Mouse (Mus musculus): ENCODE results near the gene Hist1h2ba. TPM values are rescaled to one million over a fixed set of nuclear protein-coding genes. Genes with fewer than 3 reads are reported as not detected.

Gene Hist1h2ba
- total and polyA plus RNA-seq, 2 experiments from 2014 or later, result not detected

DNA sequence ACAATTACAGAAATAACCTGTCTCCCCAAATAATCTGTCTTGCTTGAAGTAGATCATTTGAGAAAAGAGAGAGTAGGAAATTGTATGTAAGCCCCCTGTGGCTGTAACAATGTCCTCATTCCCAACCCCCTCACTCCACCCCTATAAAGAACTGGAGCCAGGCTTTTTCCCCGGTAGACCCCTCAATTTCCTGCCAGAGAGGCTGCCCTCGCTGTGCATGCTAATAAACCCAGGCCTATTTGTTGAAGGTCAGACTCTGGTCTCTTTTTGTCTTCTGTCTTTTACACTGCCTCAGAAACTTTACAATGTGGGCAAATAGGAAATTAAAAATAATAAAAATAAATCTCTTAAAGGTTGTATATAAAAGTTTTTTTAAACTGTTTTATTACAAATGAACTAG, 12.3 kb upstream of the Hist1h2ba start:
- Histone ChIP-seq H3K36me3 (ENCODE audit: insufficient read depth) (no peaks in the 10 kb centered on the region), H3K9ac (no peak overlapping the region), H3K27me3 (ENCODE audit: insufficient read depth, low read length) (no peaks in the 10 kb centered on the region), H3K4me1 (ENCODE audit: insufficient read depth) (no peaks in the 10 kb centered on the region), H3K27ac (ENCODE audit: low read depth, low read length) (no peak overlapping the region), H3K9me3 (ENCODE audit: low read length) (no peaks in the 10 kb centered on the region), H3K4me2 (ENCODE audit: low read depth) (no peak overlapping the region), H3K4me3 (ENCODE audit: low read depth, low read length) (no peak overlapping the region)
- ATAC-seq (no peak), DNase-seq (no peak)
- WGBS, result 21% methylated on average over 2 of the region's 2 CpGs
- no peak for TF ChIP-seq CTCF (IDR thresholded peaks at IDR 0.05; ENCODE audit: low read depth)

DNA sequence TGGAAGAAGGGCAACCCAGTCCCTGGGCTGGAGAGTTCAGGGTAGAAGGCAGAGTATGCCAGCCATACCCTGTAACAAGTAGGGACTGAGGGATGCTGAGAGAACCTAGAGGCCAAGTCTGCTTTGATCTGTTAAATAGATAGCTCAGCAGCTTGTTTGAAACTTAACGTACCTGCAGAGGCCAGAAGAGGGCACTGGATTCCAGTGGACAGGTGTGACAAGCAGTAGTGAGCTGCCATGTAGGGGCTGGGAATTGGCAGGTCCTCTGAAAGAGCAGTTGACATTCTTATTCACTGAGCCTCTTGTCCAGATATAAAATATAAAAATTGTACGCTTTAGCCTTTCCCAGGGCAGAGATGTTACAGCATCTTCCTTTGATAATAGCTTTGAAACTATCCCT, 8.9 kb upstream of the Hist1h2ba start:
- H3K9me3 ChIP-seq (ENCODE audit: low read length), result no peaks in the 10 kb centered on the region
- 62% methylated on average over 2 of the region's 2 CpGs for WGBS
- H3K4me2 ChIP-seq (ENCODE audit: low read depth), result no peak overlapping the region
- no peak for ATAC-seq
- no peak for DNase-seq
- no peak overlapping the region for H3K4me3 ChIP-seq (ENCODE audit: low read depth, low read length)
- H3K27me3 ChIP-seq (ENCODE audit: insufficient read depth, low read length), result no peaks in the 10 kb centered on the region
- H3K9ac ChIP-seq, result no peak overlapping the region
- no peak overlapping the region for H3K27ac ChIP-seq (ENCODE audit: low read depth, low read length)
- peak; percentile 40 for TF ChIP-seq CTCF (IDR thresholded peaks at IDR 0.05; ENCODE audit: low read depth)
- no peaks in the 10 kb centered on the region for H3K36me3 ChIP-seq (ENCODE audit: insufficient read depth)
- H3K4me1 ChIP-seq (ENCODE audit: insufficient read depth), result no peaks in the 10 kb centered on the region

DNA sequence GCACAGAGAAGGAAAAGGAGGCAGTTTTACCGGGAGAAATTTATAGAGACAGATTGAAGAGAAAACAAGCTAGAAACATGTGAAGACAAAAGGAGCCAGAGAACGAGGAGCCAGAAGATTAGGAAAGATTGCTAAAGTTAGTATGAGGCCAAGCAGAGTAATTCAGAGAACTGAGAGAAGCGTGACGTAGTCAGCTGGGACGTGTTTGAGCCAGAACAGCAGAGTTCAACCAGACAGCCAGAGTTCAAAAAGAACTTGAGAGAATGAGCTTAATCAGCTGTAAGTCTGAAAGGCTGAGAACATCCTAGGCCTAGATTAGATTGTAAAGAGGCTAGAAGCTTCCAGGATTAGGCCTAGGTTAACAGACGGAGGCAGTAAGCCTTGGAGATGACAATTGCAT, 6.3 kb upstream of the Hist1h2ba start:
- Histone ChIP-seq H3K27me3 (ENCODE audit: insufficient read depth, low read length) (no peaks in the 10 kb centered on the region), H3K9ac (no peak overlapping the region), H3K27ac (ENCODE audit: low read depth, low read length) (no peak overlapping the region), H3K9me3 (ENCODE audit: low read length) (no peaks in the 10 kb centered on the region), H3K4me1 (ENCODE audit: insufficient read depth) (no peaks in the 10 kb centered on the region), H3K36me3 (ENCODE audit: insufficient read depth) (no peaks in the 10 kb centered on the region), H3K4me3 (ENCODE audit: low read depth, low read length) (no peak overlapping the region), H3K4me2 (ENCODE audit: low read depth) (no peak overlapping the region)
- no peak for TF ChIP-seq CTCF (IDR thresholded peaks at IDR 0.05; ENCODE audit: low read depth)
- WGBS, result 40% methylated on average over 6 of the region's 6 CpGs
- DNase-seq, result no peak
- ATAC-seq, result no peak

DNA sequence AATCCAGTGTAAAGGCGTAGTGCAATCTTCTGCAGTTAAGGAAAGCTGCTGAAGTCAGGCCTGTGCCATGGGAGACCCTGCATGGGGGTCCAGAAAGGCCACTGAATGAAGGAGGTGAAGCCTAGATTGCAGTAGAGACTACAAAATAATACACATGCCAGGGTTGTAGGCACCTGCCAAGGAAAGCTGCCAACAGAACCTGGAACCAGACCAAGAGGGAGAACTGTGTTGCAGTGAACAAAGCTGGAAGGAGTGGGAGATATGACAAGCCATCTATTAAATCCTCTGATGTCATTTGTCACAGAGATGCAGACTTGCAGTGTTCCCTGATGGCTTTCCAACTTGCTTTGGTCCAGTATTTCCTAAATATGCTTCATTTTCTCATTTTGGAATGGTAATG, 4.7 kb upstream of the Hist1h2ba start:
- WGBS, result 67% methylated on average over 1 of the region's 1 CpGs
- no peak for TF ChIP-seq CTCF (IDR thresholded peaks at IDR 0.05; ENCODE audit: low read depth)
- ATAC-seq, result no peak; the same call in 1 of the 2 replicates

DNA sequence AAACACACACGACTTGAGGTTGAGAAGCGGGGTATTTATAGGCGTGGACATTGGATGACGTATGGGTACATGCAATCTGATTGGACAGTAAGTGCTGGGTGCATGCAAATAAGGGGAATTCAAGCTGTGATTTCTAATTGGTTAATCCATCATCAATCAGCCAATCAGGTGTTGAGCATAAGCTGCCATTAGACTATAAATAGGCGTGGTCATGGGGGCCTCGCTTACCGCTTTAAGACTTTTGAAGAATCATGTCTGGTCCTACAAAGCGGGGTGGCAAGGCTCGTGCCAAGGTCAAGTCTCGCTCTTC, 210 bp upstream of the Hist1h2ba start, which contains the start of gene Hist1h2aa:
Hist1h2aa (plus strand) TSS at position 252 of the 310 bp plus-strand sequence.
- no peak within 1 kb of the TSS for H3K9ac ChIP-seq
- TF ChIP-seq CTCF (IDR thresholded peaks at IDR 0.05; ENCODE audit: low read depth), result no peak
- H3K27me3 ChIP-seq (ENCODE audit: insufficient read depth, low read length), result no peaks in the 10 kb centered on the region
- no peak for ATAC-seq
- 96% methylated on average over 10 of the region's 10 CpGs for WGBS
- H3K4me2 ChIP-seq (ENCODE audit: low read depth), result no peak within 1 kb of the TSS
- no peak within 1 kb of the TSS for H3K27ac ChIP-seq (ENCODE audit: low read depth, low read length)
- DNase-seq, result no peak
- no peaks in the 10 kb centered on the region for H3K4me1 ChIP-seq (ENCODE audit: insufficient read depth)
- H3K36me3 ChIP-seq (ENCODE audit: insufficient read depth), result no peaks in the 10 kb centered on the region
- H3K4me3 ChIP-seq (ENCODE audit: low read depth, low read length), result no peak within 1 kb of the TSS
- H3K9me3 ChIP-seq (ENCODE audit: low read length), result no peaks in the 10 kb centered on the region

More for the DNA sequence above, 4.7 kb upstream of the Hist1h2ba start:
- H3K4me1 ChIP-seq (ENCODE audit: insufficient read depth), result no peaks in the 10 kb centered on the region
- H3K27me3 ChIP-seq (ENCODE audit: insufficient read depth, low read length), result no peaks in the 10 kb centered on the region
- no peaks in the 10 kb centered on the region for H3K36me3 ChIP-seq (ENCODE audit: insufficient read depth)
- peak; percentile 57 for DNase-seq
- H3K27ac ChIP-seq (ENCODE audit: low read depth, low read length), result no peak overlapping the region
- no peaks in the 10 kb centered on the region for H3K9me3 ChIP-seq (ENCODE audit: low read length)
- no peak overlapping the region for H3K4me3 ChIP-seq (ENCODE audit: low read depth, low read length)
- no peak overlapping the region for H3K9ac ChIP-seq
- H3K4me2 ChIP-seq (ENCODE audit: low read depth), result no peak overlapping the region

DNA sequence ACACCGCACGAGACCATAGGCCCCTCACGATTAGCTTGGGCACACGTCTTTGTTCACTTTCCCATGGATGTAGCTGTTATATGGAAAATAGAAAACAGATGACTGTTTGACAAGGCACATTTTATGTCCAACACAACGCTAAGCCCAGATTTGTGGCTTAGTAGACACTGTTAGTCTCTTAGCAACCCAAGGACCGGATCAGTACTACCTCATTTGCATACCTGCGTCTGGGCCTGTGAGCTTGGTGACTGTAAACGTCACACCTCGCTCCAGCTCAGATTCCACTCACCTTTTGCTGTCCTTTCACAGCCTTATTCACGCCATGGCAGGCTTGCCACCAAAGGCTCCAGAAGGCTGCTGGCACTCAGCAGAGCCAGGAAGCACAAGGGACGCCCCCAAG, 3.1 kb downstream of the Hist1h2ba start:
- ATAC-seq (no peak), DNase-seq (no peak)
- H3K9ac ChIP-seq, result no peak overlapping the region
- no peak for TF ChIP-seq CTCF (IDR thresholded peaks at IDR 0.05; ENCODE audit: low read depth)
- H3K36me3 ChIP-seq (ENCODE audit: insufficient read depth), result no peaks in the 10 kb centered on the region
- no peak overlapping the region for H3K27ac ChIP-seq (ENCODE audit: low read depth, low read length)
- H3K4me1 ChIP-seq (ENCODE audit: insufficient read depth), result no peaks in the 10 kb centered on the region
- H3K4me2 ChIP-seq (ENCODE audit: low read depth), result no peak overlapping the region
- no peaks in the 10 kb centered on the region for H3K27me3 ChIP-seq (ENCODE audit: insufficient read depth, low read length)
- no peaks in the 10 kb centered on the region for H3K9me3 ChIP-seq (ENCODE audit: low read length)
- 78% methylated on average over 11 of the region's 11 CpGs for WGBS
- no peak overlapping the region for H3K4me3 ChIP-seq (ENCODE audit: low read depth, low read length)

GRCm38 (mm10) chr13:23930461-23930860, 3.5 kb downstream of the Hist1h2ba start:
- H3K27ac ChIP-seq (ENCODE audit: low read depth, low read length), result no peak overlapping the region
- ATAC-seq (no peak), DNase-seq (no peak)
- H3K4me1 ChIP-seq (ENCODE audit: insufficient read depth), result no peaks in the 10 kb centered on the region
- no peak overlapping the region for H3K4me3 ChIP-seq (ENCODE audit: low read depth, low read length)
- no peaks in the 10 kb centered on the region for H3K36me3 ChIP-seq (ENCODE audit: insufficient read depth)
- H3K4me2 ChIP-seq (ENCODE audit: low read depth), result no peak overlapping the region
- no peaks in the 10 kb centered on the region for H3K27me3 ChIP-seq (ENCODE audit: insufficient read depth, low read length)
- WGBS, result 94% methylated on average over 9 of the region's 9 CpGs
- no peak overlapping the region for H3K9ac ChIP-seq
- no peaks in the 10 kb centered on the region for H3K9me3 ChIP-seq (ENCODE audit: low read length)
- no peak for TF ChIP-seq CTCF (IDR thresholded peaks at IDR 0.05; ENCODE audit: low read depth)

DNA sequence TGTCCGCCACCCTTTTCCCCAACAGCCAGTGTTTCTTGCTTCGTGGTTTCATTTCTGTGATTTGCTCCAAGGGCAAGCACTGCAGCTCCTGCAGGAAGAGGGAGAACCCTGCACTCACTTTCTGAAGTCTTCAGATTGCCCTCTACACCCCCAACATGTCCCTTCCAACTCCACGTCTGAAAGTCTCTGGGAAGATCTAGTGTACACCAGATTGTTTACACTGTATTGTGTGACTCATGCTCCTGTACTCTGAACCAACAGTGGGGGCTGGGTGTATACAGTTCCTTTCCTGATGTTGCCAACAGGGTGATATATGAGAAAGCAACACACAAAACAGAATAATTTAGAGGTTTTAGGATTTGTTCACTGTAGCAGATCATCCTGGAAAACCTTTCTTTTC, 5.3 kb downstream of the Hist1h2ba start:
- WGBS, result 66% methylated on average over 3 of the region's 3 CpGs
- H3K4me2 ChIP-seq (ENCODE audit: low read depth), result no peak overlapping the region
- no peaks in the 10 kb centered on the region for H3K36me3 ChIP-seq (ENCODE audit: insufficient read depth)
- no peak overlapping the region for H3K4me3 ChIP-seq (ENCODE audit: low read depth, low read length)
- no peak for TF ChIP-seq CTCF (IDR thresholded peaks at IDR 0.05; ENCODE audit: low read depth)
- H3K27me3 ChIP-seq (ENCODE audit: insufficient read depth, low read length), result no peaks in the 10 kb centered on the region
- no peak for ATAC-seq
- DNase-seq, result no peak
- no peaks in the 10 kb centered on the region for H3K9me3 ChIP-seq (ENCODE audit: low read length)
- H3K9ac ChIP-seq, result no peak overlapping the region
- H3K27ac ChIP-seq (ENCODE audit: low read depth, low read length), result no peak overlapping the region
- no peaks in the 10 kb centered on the region for H3K4me1 ChIP-seq (ENCODE audit: insufficient read depth)
